Mouse (Mus musculus): ENCODE data around the gene Npdc1.
A peak's percentile ranks its signal among the peaks of the same experiment; 100 is the strongest.

Gene Npdc1

GRCm38 (mm10) chr2:25399051-25399450, at the start of gene Npdc1:
Npdc1 (plus strand) TSS chr2:25399351.
- no peak for DNase-seq (ENCODE audit: low read depth)

DNA sequence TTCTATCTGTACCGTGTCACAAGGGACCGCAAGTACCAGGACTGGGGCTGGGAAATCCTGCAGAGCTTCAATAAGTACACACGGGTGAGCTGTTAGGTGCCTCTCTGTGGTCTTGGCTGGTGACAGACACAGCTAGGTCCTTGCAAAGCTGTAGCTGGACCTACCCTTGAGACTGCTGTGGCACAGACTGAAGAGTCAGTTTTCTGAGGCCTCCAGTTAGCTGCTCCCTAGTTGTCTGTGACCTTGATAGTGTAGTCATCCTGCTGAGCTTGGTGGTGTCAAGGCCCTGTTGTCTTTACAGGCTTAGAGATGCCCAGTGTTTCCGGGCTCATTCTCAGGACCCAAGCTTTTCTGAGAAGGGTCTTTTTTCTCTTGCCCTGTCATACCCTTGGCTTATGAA, 49.7 kb upstream of the Npdc1 start:
- DNase-seq (ENCODE audit: low read depth), result no peak

DNA sequence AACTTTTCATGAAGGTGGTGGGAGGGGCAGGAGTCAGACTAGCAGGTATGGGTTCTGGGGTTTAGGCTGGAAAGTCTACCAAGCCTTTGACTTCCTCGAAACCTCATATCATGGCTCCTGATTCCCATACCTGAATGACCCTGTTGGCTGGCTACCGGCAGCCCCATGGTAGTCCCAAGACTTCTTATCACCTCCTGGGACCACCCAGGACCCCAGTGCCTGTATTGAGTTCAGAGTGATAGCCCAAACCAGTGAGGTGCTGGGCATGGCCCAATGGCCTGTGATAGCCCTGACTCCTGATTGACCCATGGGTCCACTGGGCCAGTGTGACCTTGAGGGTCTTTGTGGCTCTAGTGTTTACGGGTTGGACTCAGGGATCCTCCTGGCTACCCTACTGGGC, 48.5 kb upstream of the Npdc1 start:
- no peak for DNase-seq (ENCODE audit: low read depth)

DNA sequence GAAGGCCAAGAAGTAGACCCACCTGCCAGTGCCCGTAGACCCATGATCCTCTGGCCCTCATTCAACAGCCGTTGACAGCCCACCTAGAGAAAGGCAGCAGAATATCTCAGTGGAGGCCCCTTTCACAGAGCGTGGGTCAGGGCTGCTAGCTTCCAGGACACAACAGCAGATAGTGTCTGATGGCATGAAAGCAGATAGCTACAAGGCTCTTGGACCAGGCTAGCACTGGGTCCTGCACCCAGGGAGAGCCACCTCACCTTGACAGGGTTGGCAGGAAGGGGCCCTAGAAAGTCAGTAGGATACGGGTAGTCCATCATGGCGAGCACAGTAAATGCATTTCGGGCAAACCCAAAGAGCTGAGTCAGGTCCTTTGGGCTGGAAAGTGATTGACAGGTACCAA, 44.9 kb upstream of the Npdc1 start:
- no peak for DNase-seq (ENCODE audit: low read depth)

- DNase-seq (ENCODE audit: low read depth), result no peak
Measured at GRCm38 (mm10) chr2:25355419-25356066, 43.6 kb upstream of the Npdc1 start.

GRCm38 (mm10) chr2:25356208-25357079, 42.7 kb upstream of the Npdc1 start, which contains the start of gene Dpp7:
Dpp7 (minus strand) TSS chr2:25356359.
- peak; percentile 86 for DNase-seq (ENCODE audit: low read depth)

DNA sequence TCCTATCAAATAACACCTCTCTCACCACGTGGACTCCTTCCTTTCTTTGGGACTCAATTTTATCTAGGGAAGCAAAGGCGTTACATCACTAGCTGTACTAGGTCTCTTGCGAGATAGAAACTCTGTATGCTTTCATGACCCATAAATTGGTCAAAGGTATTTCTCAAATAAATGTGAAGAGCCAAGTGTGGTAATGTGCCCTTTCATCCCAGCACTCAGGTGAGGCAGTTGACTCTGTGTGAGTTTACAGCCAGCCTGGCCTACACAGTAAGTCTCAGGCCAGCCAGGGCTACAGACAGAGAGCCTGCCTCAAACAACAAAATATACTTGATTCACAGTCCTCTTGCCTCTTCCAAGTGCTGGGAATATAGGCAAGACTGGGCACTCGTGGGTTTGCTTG, 39.3 kb upstream of the Npdc1 start:
- no peak for DNase-seq (ENCODE audit: low read depth)

DNA sequence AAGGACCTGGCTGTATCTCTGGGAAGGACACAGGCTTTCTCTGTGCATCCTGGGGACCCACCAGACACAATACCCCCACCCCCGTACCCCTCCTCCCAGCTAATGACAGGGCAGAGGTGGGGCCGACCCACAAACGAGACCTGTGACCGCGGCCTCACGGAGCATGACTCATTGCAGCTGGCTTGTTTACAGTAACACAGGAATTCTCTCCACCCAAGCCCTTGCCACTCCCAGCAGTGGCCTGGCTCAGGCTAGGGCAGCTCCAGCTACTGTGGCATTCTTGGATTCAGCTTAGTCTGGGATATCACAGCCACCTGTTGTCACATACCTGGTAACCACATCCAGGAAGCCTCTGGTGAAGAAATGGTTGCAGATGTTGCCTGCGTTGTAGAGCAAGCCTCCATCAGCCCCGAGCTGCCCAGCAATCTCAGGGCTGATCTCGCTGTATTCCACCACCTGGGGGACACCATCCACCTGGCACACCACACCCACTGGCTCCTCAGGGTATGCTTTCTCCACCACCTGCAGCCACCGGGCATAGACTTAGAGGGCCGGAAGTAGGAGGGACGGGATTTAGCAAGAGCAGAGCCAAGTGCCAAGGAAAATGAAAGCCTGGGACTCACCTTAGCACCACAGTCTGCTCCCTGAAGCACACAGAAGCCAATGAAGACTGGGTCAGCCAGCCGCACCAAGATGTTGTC, 35.5 kb upstream of the Npdc1 start:
- peak; percentile 24 for DNase-seq (ENCODE audit: low read depth)

- DNase-seq (ENCODE audit: low read depth), result no peak
Measured at GRCm38 (mm10) chr2:25364313-25364712, 34.8 kb upstream of the Npdc1 start.

GRCm38 (mm10) chr2:25364761-25365090, 34.4 kb upstream of the Npdc1 start:
- DNase-seq (ENCODE audit: low read depth), result no peak

- peak; percentile 89 for DNase-seq (ENCODE audit: low read depth)
Measured at GRCm38 (mm10) chr2:25365091-25365761, 33.9 kb upstream of the Npdc1 start, which contains the start of gene Uap1l1. Uap1l1 (minus strand) TSS chr2:25365682.

DNA sequence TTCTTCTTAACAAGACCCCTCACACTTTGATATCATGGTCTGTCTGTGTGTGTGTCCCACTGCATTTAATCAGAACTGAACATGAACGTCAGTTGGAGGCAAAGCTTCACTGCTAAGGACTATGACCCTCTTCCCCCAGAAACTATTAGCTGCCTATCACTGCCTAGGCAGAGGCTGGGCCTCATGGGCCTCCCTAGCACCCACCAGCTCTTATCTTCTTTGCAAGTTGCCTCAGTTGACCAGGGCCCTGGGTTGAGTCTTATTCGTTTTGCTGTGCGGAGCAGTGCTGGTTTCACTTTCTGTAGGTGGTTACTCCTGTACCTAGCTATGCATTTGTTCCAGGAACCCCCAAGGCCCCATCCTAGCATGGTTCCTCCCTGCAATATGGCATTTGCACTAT, 29.2 kb upstream of the Npdc1 start:
- DNase-seq (ENCODE audit: low read depth), result no peak

GRCm38 (mm10) chr2:25371764-25372643, 27.1 kb upstream of the Npdc1 start, which contains the start of gene Sapcd2:
Sapcd2 (plus strand) TSS chr2:25372321.
- DNase-seq (ENCODE audit: low read depth), result peak; percentile 94

DNA sequence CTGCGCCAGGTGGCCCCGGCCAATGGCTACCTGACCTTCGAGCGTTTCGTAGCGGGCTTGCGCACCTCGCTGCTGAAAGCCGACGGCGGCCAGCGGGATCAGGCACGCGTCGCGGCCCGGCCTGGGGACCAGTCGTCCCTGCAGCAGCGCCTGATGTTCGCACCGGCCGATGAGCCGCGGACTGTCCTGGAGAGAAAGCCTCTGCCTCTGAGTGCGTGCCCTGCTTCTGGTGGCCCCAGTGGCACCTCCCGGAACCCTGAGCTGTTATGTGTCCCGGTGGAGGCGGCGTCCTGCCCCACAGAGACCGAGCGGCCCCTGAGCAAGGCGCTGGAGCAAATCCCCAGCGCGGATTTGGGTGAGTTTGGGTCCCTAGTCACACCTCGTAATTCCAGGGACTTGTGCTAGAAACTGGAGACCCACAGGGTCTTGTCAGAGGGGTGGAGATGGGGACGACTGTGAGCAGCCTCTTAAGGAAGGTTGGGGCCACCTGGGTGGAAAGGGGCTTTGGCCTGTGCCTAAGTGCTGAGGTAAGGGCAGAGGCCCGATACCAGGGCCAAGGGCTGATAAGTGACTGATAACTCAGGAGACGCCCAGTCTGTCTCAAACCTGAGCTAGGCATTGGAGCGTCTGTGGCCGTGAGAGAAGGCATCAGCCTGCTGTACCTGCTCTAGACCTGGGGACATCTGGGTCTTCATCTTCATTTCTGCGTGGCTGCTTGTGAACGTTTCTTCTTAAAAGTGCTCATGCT, 26.3 kb upstream of the Npdc1 start:
- DNase-seq (ENCODE audit: low read depth), result peak; percentile 28

GRCm38 (mm10) chr2:25373431-25373830, 25.7 kb upstream of the Npdc1 start:
- DNase-seq (ENCODE audit: low read depth), result peak; percentile 29

GRCm38 (mm10) chr2:25376589-25376988, 22.6 kb upstream of the Npdc1 start:
- DNase-seq (ENCODE audit: low read depth), result peak; percentile 64

DNA sequence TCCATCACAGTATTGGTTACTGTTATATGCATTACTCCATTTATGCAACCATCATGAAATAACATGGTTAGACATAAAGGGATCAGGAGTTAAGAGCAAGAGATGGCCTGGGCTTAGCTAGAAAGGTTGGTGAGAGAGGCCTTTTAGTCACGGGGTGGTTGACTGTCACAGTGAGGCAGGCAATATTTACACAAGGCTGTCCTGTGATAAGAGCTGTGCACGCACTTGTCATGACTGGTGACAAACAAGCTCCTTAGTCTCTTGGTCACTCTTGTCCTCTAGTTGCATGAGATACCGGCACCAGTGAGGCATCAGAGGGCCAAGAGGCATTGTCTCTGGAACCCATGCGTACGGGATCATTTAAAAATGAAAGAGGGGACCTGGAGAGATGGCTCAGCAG, 14.7 kb upstream of the Npdc1 start:
- DNase-seq (ENCODE audit: low read depth), result no peak

- DNase-seq (ENCODE audit: low read depth), result no peak
Measured at GRCm38 (mm10) chr2:25391266-25391665, 7.9 kb upstream of the Npdc1 start.

DNA sequence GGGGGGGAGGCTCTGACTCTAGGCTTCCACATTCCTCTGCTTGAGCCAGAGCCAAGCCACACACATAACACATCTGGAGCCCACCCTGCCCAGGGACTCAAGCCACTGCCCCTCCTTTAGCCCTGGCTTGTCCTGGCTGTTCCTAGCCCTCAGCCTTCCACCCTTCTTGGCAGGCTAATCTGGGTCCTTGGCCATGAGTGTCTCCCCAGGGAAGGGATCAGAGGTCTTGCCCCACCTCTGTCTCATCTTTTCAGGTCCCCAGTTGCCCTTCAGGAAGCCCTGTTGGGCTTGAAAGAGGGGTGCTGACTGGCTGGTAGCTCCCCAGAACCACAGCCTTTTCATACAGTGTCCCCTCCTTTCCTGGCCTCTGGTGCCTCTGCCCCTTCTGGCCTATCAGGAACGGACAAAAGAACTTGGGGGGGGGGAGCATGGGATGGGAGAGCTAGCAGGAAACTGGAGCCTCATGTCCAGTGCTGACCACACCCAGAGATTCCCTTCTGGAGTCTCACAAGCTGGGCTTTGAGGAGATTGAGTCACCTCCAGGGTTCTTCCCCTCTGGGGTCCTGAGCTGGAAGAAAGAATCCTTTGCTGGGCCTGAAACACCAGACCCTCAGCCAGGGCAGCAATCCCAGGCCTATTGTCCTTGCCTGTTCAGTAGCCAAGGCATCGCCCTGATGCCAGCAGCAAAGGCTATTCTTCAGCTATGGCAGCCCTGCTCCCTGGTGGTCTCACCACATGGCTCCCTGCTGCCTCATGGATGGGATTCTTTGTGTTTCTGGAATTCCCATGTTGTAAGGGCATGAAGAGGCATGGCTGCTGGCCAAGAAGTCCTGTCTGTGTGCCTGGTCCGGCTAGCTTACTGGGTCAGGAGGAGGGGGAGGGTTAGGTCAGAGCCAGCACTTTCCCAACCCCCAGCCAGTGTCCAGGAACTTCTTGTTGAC, 4.6 kb upstream of the Npdc1 start:
- no peak for DNase-seq (ENCODE audit: low read depth)

Measured in 416B (cell line).